Mouse (Mus musculus) heart, embryonic 16.5 days (tissue): ENCODE measurements around the gene Otud7b. TPM values are rescaled to one million over a fixed set of nuclear protein-coding genes. Genes with fewer than 3 reads are reported as not detected.

ENCODE experiments used
- ATAC-seq: fragments of 200-750 bp; cut with Nextera tagmentation; replicated peaks from 2 replicates; pipeline ENCODE4 v1.8.0; 2017; ENCODE audit warnings: moderate number of reproducible peaks; ENCODE audit not compliant: insufficient read depth, low FRiP score; ENCODE audit errors: extremely low read depth
- H3K27ac ChIP-seq: fragments of 300-500 bp; sonication (generic); 2 replicates; pipeline ENCODE4 v1.5.1; 2014; ENCODE audit warnings: mild to moderate bottlenecking, low read length, control low read depth, moderate library complexity
- H3K27me3 ChIP-seq: fragments of 300-500 bp; sonication (generic); 2 replicates; pipeline ENCODE4 v1.6.1; 2014; ENCODE audit warnings: low read length, mixed read lengths; ENCODE audit not compliant: control insufficient read depth, insufficient read depth
- H3K36me3 ChIP-seq: fragments of 300-500 bp; sonication (generic); 2 replicates; pipeline ENCODE4 v1.6.1; 2014; ENCODE audit not compliant: control insufficient read depth, insufficient read depth
- H3K4me1 ChIP-seq: fragments of 300-500 bp; sonication (generic); 2 replicates; pipeline ENCODE4 v1.6.1; 2014; ENCODE audit warnings: low read length, mixed read lengths; ENCODE audit not compliant: control insufficient read depth, insufficient read depth
- H3K4me2 ChIP-seq: fragments of 300-500 bp; sonication (generic); 2 replicates; pipeline ENCODE4 v1.6.1; 2014; ENCODE audit warnings: low read depth, mild to moderate bottlenecking, control low read depth, low read length
- H3K4me3 ChIP-seq: fragments of 300-500 bp; sonication (generic); 2 replicates; pipeline ENCODE4 v1.5.1; 2014; ENCODE audit warnings: mild to moderate bottlenecking, control low read depth, low read length
- H3K9ac ChIP-seq: fragments of 300-500 bp; sonication (generic); 2 replicates; pipeline ENCODE4 v1.6.1; 2014; ENCODE audit warnings: low read length, control low read depth
- H3K9me3 ChIP-seq: fragments of 300-500 bp; sonication (generic); replicated peaks from 2 replicates; pipeline ENCODE4 v1.6.1; 2016; ENCODE audit warnings: low read length; ENCODE audit not compliant: control insufficient read depth
- WGBS: fragments of 180-500 bp; shearing (Covaris S2); extraction: QIAGEN DNeasy Blood & Tissue Kit; methylation state at CpG from one replicate; pipeline ENCODE4 v1.1.7; 2014; 5-methylcytosine and 5-hydroxymethylcytosine counted together
- polyA plus RNA-seq: library from polyadenylated mRNA; unstranded; fragments of >200 nt; fragmentation: Nextera tagmentation; extraction: Ambion mirVana; gene quantifications from 2 replicates; pipeline ENCODE4 v1.2.1, GENCODE M21; 2015

Gene Otud7b
- polyA plus RNA-seq = 18.6 and 21.4 TPM in 2 replicates

- Histone ChIP-seq H3K4me2 (peak within 1 kb of the TSS; percentile 73), H3K4me3 (peak within 1 kb of the TSS; percentile 90), H3K9me3 (no peaks in the 10 kb centered on the region), H3K36me3 (no peaks in the 10 kb centered on the region), H3K4me1 (peaks cover 19% of the 10 kb centered on the region), H3K9ac (peak within 1 kb of the TSS; percentile 94), H3K27me3 (no peaks in the 10 kb centered on the region), H3K27ac (peak within 1 kb of the TSS; percentile 98)
- WGBS = under 1% methylated on average over 83 of the region's 84 CpGs
- peak; percentile 93 for ATAC-seq
These were observed at the start of gene Otud7b for GRCm38 (mm10) chr3:96104261-96105065. Gene Otud7b (plus strand): TSS chr3:96104527.

- H3K9ac ChIP-seq = no peak overlapping the region
- H3K9me3 ChIP-seq = no peaks in the 10 kb centered on the region
- peaks cover 13% of the 10 kb centered on the region for H3K4me1 ChIP-seq
- 82% methylated on average over 6 of the region's 6 CpGs for WGBS
- ATAC-seq = no peak
- H3K27ac ChIP-seq = no peak overlapping the region
- H3K4me2 ChIP-seq = no peak overlapping the region
- 0 out of 2 replicates have a peak, but pooled peaks cover 2% of the 10 kb centered on the region for H3K36me3 ChIP-seq
- H3K4me3 ChIP-seq = no peak overlapping the region
- no peaks in the 10 kb centered on the region for H3K27me3 ChIP-seq
These were observed 49.0 kb upstream of the Otud7b start for GRCm38 (mm10) chr3:96055294-96055693.

GRCm38 (mm10) chr3:96056031-96056430 lies 48.3 kb upstream of the Otud7b start:
- Histone ChIP-seq H3K4me1 (peaks cover 13% of the 10 kb centered on the region), H3K9me3 (no peaks in the 10 kb centered on the region), H3K27me3 (no peaks in the 10 kb centered on the region), H3K4me2 (no peak overlapping the region), H3K4me3 (no peak overlapping the region), H3K9ac (no peak overlapping the region), H3K27ac (no peak overlapping the region), H3K36me3 (0 out of 2 replicates have a peak, but pooled peaks cover 2% of the 10 kb centered on the region)
- no peak for ATAC-seq
- WGBS = 76% methylated on average over 4 of the region's 4 CpGs

- peak; percentile 91 for ATAC-seq
These were observed 46.6 kb upstream of the Otud7b start for GRCm38 (mm10) chr3:96057747-96058204.

GRCm38 (mm10) chr3:96058231-96058896 lies 46.0 kb upstream of the Otud7b start, which contains the start of gene Vps45:
Gene Vps45 (minus strand): TSS chr3:96058466.
- Histone ChIP-seq H3K27me3 (no peaks in the 10 kb centered on the region), H3K36me3 (no peaks in the 10 kb centered on the region), H3K27ac (peak within 1 kb of the TSS; percentile 87), H3K9me3 (no peaks in the 10 kb centered on the region), H3K4me1 (peaks cover 13% of the 10 kb centered on the region), H3K9ac (peak within 1 kb of the TSS; percentile 79), H3K4me3 (peak within 1 kb of the TSS; percentile 75), H3K4me2 (peak within 1 kb of the TSS; percentile 97)
- WGBS = 2% methylated on average over 18 of the region's 18 CpGs
- ATAC-seq = peak; percentile 78

More at GRCm38 (mm10) chr3:96057747-96058204, 46.6 kb upstream of the Otud7b start:
- H3K4me2 ChIP-seq = peak overlapping the region; percentile 97
- peak overlapping the region; percentile 79 for H3K9ac ChIP-seq
- H3K27me3 ChIP-seq = no peaks in the 10 kb centered on the region
- peak overlapping the region; percentile 87 for H3K27ac ChIP-seq
- H3K4me3 ChIP-seq = peak overlapping the region; percentile 75
- H3K9me3 ChIP-seq = no peaks in the 10 kb centered on the region
- H3K36me3 ChIP-seq = no peaks in the 10 kb centered on the region
- H3K4me1 ChIP-seq = peaks cover 13% of the 10 kb centered on the region
- WGBS = under 1% methylated on average over 26 of the region's 26 CpGs

- H3K27ac ChIP-seq = no peak overlapping the region
- H3K4me3 ChIP-seq = no peak overlapping the region
- H3K27me3 ChIP-seq = no peaks in the 10 kb centered on the region
- no peak overlapping the region for H3K9ac ChIP-seq
- H3K9me3 ChIP-seq = no peaks in the 10 kb centered on the region
- 60% methylated on average over 1 of the region's 1 CpGs for WGBS
- peaks cover 13% of the 10 kb centered on the region for H3K4me1 ChIP-seq
- no peaks in the 10 kb centered on the region for H3K36me3 ChIP-seq
- H3K4me2 ChIP-seq = no peak overlapping the region
- ATAC-seq = no peak
These were observed 44.2 kb upstream of the Otud7b start for GRCm38 (mm10) chr3:96060146-96060545.

GRCm38 (mm10) chr3:96063299-96063698 lies 41.0 kb upstream of the Otud7b start:
- Histone ChIP-seq H3K27ac (no peak overlapping the region), H3K36me3 (no peaks in the 10 kb centered on the region), H3K9ac (no peak overlapping the region), H3K4me3 (no peak overlapping the region), H3K9me3 (no peaks in the 10 kb centered on the region), H3K27me3 (no peaks in the 10 kb centered on the region), H3K4me2 (no peak overlapping the region), H3K4me1 (peaks cover 7% of the 10 kb centered on the region)
- no peak for ATAC-seq
- WGBS = 52% methylated on average over 2 of the region's 2 CpGs

GRCm38 (mm10) chr3:96064217-96064616 lies 40.1 kb upstream of the Otud7b start:
- H3K36me3 ChIP-seq = no peaks in the 10 kb centered on the region
- ATAC-seq = no peak
- 88% methylated on average over 3 of the region's 3 CpGs for WGBS

GRCm38 (mm10) chr3:96065147-96065546 lies 39.2 kb upstream of the Otud7b start:
- Histone ChIP-seq H3K4me3 (no peak overlapping the region), H3K27me3 (no peaks in the 10 kb centered on the region), H3K9me3 (no peaks in the 10 kb centered on the region), H3K27ac (no peak overlapping the region), H3K4me2 (no peak overlapping the region), H3K9ac (no peak overlapping the region), H3K36me3 (no peaks in the 10 kb centered on the region), H3K4me1 (0 out of 2 replicates have a peak, but pooled peaks cover 4% of the 10 kb centered on the region)
- ATAC-seq = no peak
- 37% methylated on average over 4 of the region's 4 CpGs for WGBS

More at GRCm38 (mm10) chr3:96064217-96064616, 40.1 kb upstream of the Otud7b start:
- no peaks in the 10 kb centered on the region for H3K9me3 ChIP-seq
- H3K4me3 ChIP-seq = no peak overlapping the region
- no peaks in the 10 kb centered on the region for H3K27me3 ChIP-seq
- H3K9ac ChIP-seq = no peak overlapping the region
- no peak overlapping the region for H3K27ac ChIP-seq
- 0 out of 2 replicates have a peak, but pooled peaks cover 4% of the 10 kb centered on the region for H3K4me1 ChIP-seq
- H3K4me2 ChIP-seq = no peak overlapping the region
